7 mouse cellular contexts compared by ENCODE assay signal in genomic region chr5:139358653-139359052, GRCm38 (mm10). TPM values are rescaled to one million over a fixed set of nuclear protein-coding genes. Genes with fewer than 3 reads are reported as not detected.
DNase-seq lines count a peak whose midpoint lies in the region; ATAC-seq and TF ChIP-seq lines count a peak whose summit lies in the region.

No protein-coding gene starts in this region.

- no peak for TF ChIP-seq EP300 in MEL (IDR thresholded peaks at IDR 0.05; ENCODE audit: low read depth in 1 of 2, low read length in 2 of 2)

- no peaks in the 10 kb centered on the region for H3K27me3 ChIP-seq in kidney, embryonic 14.5 days (ENCODE audit: control insufficient read depth, insufficient read depth, low read length)
- no peaks in the 10 kb centered on the region for H3K27me3 ChIP-seq in MEL (ENCODE audit: control insufficient read depth in 1 of 2, insufficient read depth in 2 of 2, low read length in 2 of 2)
- no peaks in the 10 kb centered on the region for H3K27me3 ChIP-seq in small intestine, adult 2 months (ENCODE audit: control insufficient read depth, insufficient read depth, low read length)

- peak; percentile 48 to 71 (median 68) for TF ChIP-seq CTCF in MEL (IDR thresholded peaks at IDR 0.05 in 2 of 3, conservative IDR thresholded peaks at IDR 0.05 in 1 of 3; ENCODE audit: control insufficient read depth in 1 of 3, insufficient read depth in 1 of 3, low read depth in 2 of 3, low read length in 3 of 3, poor library complexity in 1 of 3, severe bottlenecking in 1 of 3)
- peak; percentile 56; the same call in 1 of the 2 replicates for TF ChIP-seq CTCF in small intestine, adult 2 months (IDR thresholded peaks at IDR 0.05; ENCODE audit: extremely low read depth, insufficient read length, insufficient replicate concordance, low read depth, low read length)

- H3K4me3 ChIP-seq in kidney, embryonic 14.5 days (ENCODE audit: low read length), result no peak overlapping the region
- no peak overlapping the region for H3K4me3 ChIP-seq in MEL (ENCODE audit: control insufficient read depth in 1 of 2, insufficient read depth in 1 of 2, low read depth in 2 of 2, low read length in 2 of 2)
- H3K4me3 ChIP-seq in small intestine, adult 2 months (ENCODE audit: low read depth, low read length), result no peak overlapping the region

- 80% methylated on average over 2 of the region's 2 CpGs for WGBS in kidney, embryonic 14.5 days
- 56% methylated on average over 2 of the region's 2 CpGs for WGBS in small intestine, adult 2 months

- H3K79me2 ChIP-seq in MEL (ENCODE audit: control insufficient read depth, insufficient read depth, low read length, poor library complexity), result no peaks in the 10 kb centered on the region

- no peak for TF ChIP-seq POLR2A in MEL (IDR thresholded peaks at IDR 0.05; ENCODE audit: control insufficient read depth in 1 of 2, insufficient read depth in 1 of 2, low read depth in 1 of 2, low read length in 2 of 2, poor library complexity in 1 of 2)
- TF ChIP-seq POLR2A in small intestine, adult 2 months (IDR thresholded peaks at IDR 0.05; ENCODE audit: low read depth, low read length), result no peak

- no peaks in the 10 kb centered on the region for H3K9me3 ChIP-seq in kidney, embryonic 14.5 days (ENCODE audit: control insufficient read depth, low read length)
- no peaks in the 10 kb centered on the region for H3K9me3 ChIP-seq in MEL (replicated peaks; ENCODE audit: insufficient read depth, low read length)

- H3K36me3 ChIP-seq in kidney, embryonic 14.5 days (ENCODE audit: control insufficient read depth, insufficient read depth, low read length), result peaks cover 6% of the 10 kb centered on the region; the same call in 1 of the 2 replicates
- no peaks in the 10 kb centered on the region for H3K36me3 ChIP-seq in MEL (ENCODE audit: control insufficient read depth in 1 of 2, insufficient read depth in 2 of 2, low read length in 2 of 2)
- H3K36me3 ChIP-seq in small intestine, adult 2 months (ENCODE audit: control insufficient read depth, insufficient read depth, low read length), result no peaks in the 10 kb centered on the region

- no peak overlapping the region for H3K4me2 ChIP-seq in kidney, embryonic 14.5 days (replicated peaks; ENCODE audit: low read depth, low read length)

- no peak for ATAC-seq in kidney, embryonic 14.5 days (ENCODE audit: low FRiP score, low TSS enrichment)

- H3K4me1 ChIP-seq in kidney, embryonic 14.5 days (ENCODE audit: control insufficient read depth, insufficient read depth, low read length), result peaks cover 7% of the 10 kb centered on the region
- H3K4me1 ChIP-seq in MEL (ENCODE audit: control insufficient read depth in 1 of 2, insufficient read depth in 2 of 2, low read length in 2 of 2), result no peaks in the 10 kb centered on the region
- H3K4me1 ChIP-seq in small intestine, adult 2 months (ENCODE audit: control insufficient read depth, insufficient read depth, insufficient read length, low read length), result peaks cover 14% of the 10 kb centered on the region

- TF ChIP-seq RAD21 in MEL (IDR thresholded peaks at IDR 0.05; ENCODE audit: low read depth, low read length), result peak; percentile 32

- H3K27ac ChIP-seq in kidney, embryonic 14.5 days (ENCODE audit: low read depth, low read length), result no peak overlapping the region
- H3K27ac ChIP-seq in MEL (ENCODE audit: control insufficient read depth, low read depth, low read length), result no peak overlapping the region
- no peak overlapping the region for H3K27ac ChIP-seq in small intestine, adult 2 months (ENCODE audit: insufficient read depth, low read depth, low read length)

- peak; percentile 67 for DNase-seq in kidney, adult 18-20 months
- peak; percentile 53 for DNase-seq in MEL (ENCODE audit: low read depth, low spot score)
- peak; percentile 63 to 75 for DNase-seq in cerebellum, postnatal 25 days
- peak; percentile 71 for DNase-seq in kidney, adult 9 months
- no peak for DNase-seq in left cerebral cortex, adult 9 months (ENCODE audit: low spot score in 2 of 2)

- H3K9ac ChIP-seq in kidney, embryonic 14.5 days (ENCODE audit: low read depth, low read length), result no peak overlapping the region
- no peak overlapping the region for H3K9ac ChIP-seq in MEL (ENCODE audit: control insufficient read depth, low read depth, low read length, poor library complexity, severe bottlenecking)

TF ChIP-seq in MEL, 35 proteins besides CTCF, POLR2A, EP300 and RAD21:
- TF ChIP-seq ZC3H11A (IDR thresholded peaks at IDR 0.05; ENCODE audit: low read depth, low read length) (peak; percentile 5; the same call in 1 of the 2 replicates), SMC3 (IDR thresholded peaks at IDR 0.05; ENCODE audit: low read depth, low read length) (peak; percentile 67), MYC (IDR thresholded peaks at IDR 0.05; ENCODE audit: low read depth, low read length) (peak; percentile 31; the same call in 1 of the 2 replicates), SIN3A (IDR thresholded peaks at IDR 0.05; ENCODE audit: low read length) (no peak), TCF12 (IDR thresholded peaks at IDR 0.05; ENCODE audit: low read depth, low read length) (no peak)

RNA-seq across cellular contexts. Expression of gene Cyp2w1, which starts 6.2 kb away (rescaled TPM):
- polyA plus RNA-seq in kidney, embryonic 14.5 days (2014; fragmentation: Nextera tagmentation; extraction: Ambion mirVana), result not detected in 2 replicates
- not detected in 2 replicates for total RNA-seq in MEL (2012; rRNA removed)
- polyA plus RNA-seq in MEL (2012; ENCODE audit: insufficient read depth in 1 of 2, insufficient read length in 2 of 2, low read depth in 1 of 2, low replicate concordance in 2 of 2, missing spikeins in 1 of 2), result not detected
- 0.32 and 2.0 TPM in 2 replicates for polyA plus RNA-seq in small intestine, adult 2 months (2012; rRNA removed)

RNA-seq across cellular contexts. Expression of gene Cox19, which starts 7.4 kb away (rescaled TPM):
- 105 and 119 TPM in 2 replicates for polyA plus RNA-seq in kidney, embryonic 14.5 days (2014; fragmentation: Nextera tagmentation; extraction: Ambion mirVana)
- total RNA-seq in MEL (2012; rRNA removed), result 49.1 and 53.0 TPM in 2 replicates
- 10 to 100 TPM in 1 of 2 experiments, not detected in 1; 73.2 TPM for polyA plus RNA-seq in MEL (2012; ENCODE audit: insufficient read depth in 1 of 2, insufficient read length in 2 of 2, low read depth in 1 of 2, low replicate concordance in 2 of 2, missing spikeins in 1 of 2)
- polyA plus RNA-seq in small intestine, adult 2 months (2012; rRNA removed), result 58.8 and 104 TPM in 2 replicates

RNA-seq across cellular contexts. Expression of gene Gpr146, which starts 18.8 kb away (rescaled TPM):
- polyA plus RNA-seq in kidney, embryonic 14.5 days (2014; fragmentation: Nextera tagmentation; extraction: Ambion mirVana), result 2.7 and 3.1 TPM in 2 replicates
- 0.92 and 2.1 TPM in 2 replicates for total RNA-seq in MEL (2012; rRNA removed)
- 1 to 10 TPM in 1 of 2 experiments, not detected in 1; 4.5 TPM for polyA plus RNA-seq in MEL (2012; ENCODE audit: insufficient read depth in 1 of 2, insufficient read length in 2 of 2, low read depth in 1 of 2, low replicate concordance in 2 of 2, missing spikeins in 1 of 2)
- polyA plus RNA-seq in small intestine, adult 2 months (2012; rRNA removed), result 4.0 and 6.8 TPM in 2 replicates

RNA-seq across cellular contexts. Expression of gene Adap1, which starts 33.2 kb away (rescaled TPM):
- 0.89 and 1.2 TPM in 2 replicates for polyA plus RNA-seq in kidney, embryonic 14.5 days (2014; fragmentation: Nextera tagmentation; extraction: Ambion mirVana)
- 38.3 and 52.9 TPM in 2 replicates for total RNA-seq in MEL (2012; rRNA removed)
- polyA plus RNA-seq in MEL (2012; ENCODE audit: insufficient read depth in 1 of 2, insufficient read length in 2 of 2, low read depth in 1 of 2, low replicate concordance in 2 of 2, missing spikeins in 1 of 2), result 10 to 100 TPM in 1 of 2 experiments, not detected in 1; 59.8 TPM
- polyA plus RNA-seq in small intestine, adult 2 months (2012; rRNA removed), result 57.8 and 234 TPM in 2 replicates

RNA-seq across cellular contexts. Expression of gene C130050O18Rik, which starts 46.4 kb away (rescaled TPM):
- 0.47 and 0.77 TPM in 2 replicates for polyA plus RNA-seq in kidney, embryonic 14.5 days (2014; fragmentation: Nextera tagmentation; extraction: Ambion mirVana)
- total RNA-seq in MEL (2012; rRNA removed), result 0.10 and 0.12 TPM in 2 replicates
- polyA plus RNA-seq in MEL (2012; ENCODE audit: insufficient read depth in 1 of 2, insufficient read length in 2 of 2, low read depth in 1 of 2, low replicate concordance in 2 of 2, missing spikeins in 1 of 2), result under 1 TPM in 1 of 2 experiments, not detected in 1; 0.21 TPM
- 3.0 and 3.5 TPM in 2 replicates for polyA plus RNA-seq in small intestine, adult 2 months (2012; rRNA removed)

Comparison
In these comparisons a context has a peak if more than half of its experiments do, and no peak if none do; other contexts are left out.
1. DNase-seq: peak in kidney, adult 18-20 months (single experiment), MEL (single experiment), cerebellum, postnatal 25 days (2 of 2) and kidney, adult 9 months (single experiment); none in left cerebral cortex, adult 9 months (0 of 2).